Mouse (Mus musculus): Measurements from ENCODE around the gene Dsp.

GRCm38 (mm10) chr13:38104501-38104900 is 46.6 kb upstream of the Dsp start:
- TF ChIP-seq CTCF (IDR thresholded peaks at IDR 0.05; ENCODE audit: borderline replicate concordance, insufficient read depth, low read depth, low read length) = no peak
- TF ChIP-seq POLR2A (IDR thresholded peaks at IDR 0.05; ENCODE audit: borderline replicate concordance, insufficient read depth, low read length) = no peak

Data from cerebellum, adult 2 months (tissue).